Mouse (Mus musculus) embryonic fibroblast, embryonic 13.5 days (primary cell): Measurements from ENCODE around the gene Tchp.

Experiments used
- CTCF ChIP-seq: IDR thresholded peaks from 2 replicates; pipeline ENCODE4 v1.5.1; 2011; ENCODE audit warnings: mild to moderate bottlenecking, control low read depth, low read length, moderate library complexity, borderline replicate concordance; ENCODE audit not compliant: insufficient read depth
- POLR2A ChIP-seq: IDR thresholded peaks from 2 replicates; pipeline ENCODE4 v1.6.1; 2011; ENCODE audit warnings: low read depth, mild to moderate bottlenecking, control low read depth, low read length, moderate library complexity

GRCm38 (mm10) chr5:114728160-114728559 lies 20.6 kb downstream of the Tchp start:
- TF ChIP-seq POLR2A (no peak), CTCF (no peak)
